Mouse (Mus musculus) T-helper 2 cell (primary cell): ENCODE data around the gene Irf3.

Experiments
- in situ Hi-C: fragments of 300-600 bp; cut with MboI, MseI; formaldehyde crosslinking; loops from one replicate; pipeline ENCODE4 v1.15.1; 2025; ENCODE audit warnings: high pct_unique_total_duplicates

The Irf3 gene

DNA sequence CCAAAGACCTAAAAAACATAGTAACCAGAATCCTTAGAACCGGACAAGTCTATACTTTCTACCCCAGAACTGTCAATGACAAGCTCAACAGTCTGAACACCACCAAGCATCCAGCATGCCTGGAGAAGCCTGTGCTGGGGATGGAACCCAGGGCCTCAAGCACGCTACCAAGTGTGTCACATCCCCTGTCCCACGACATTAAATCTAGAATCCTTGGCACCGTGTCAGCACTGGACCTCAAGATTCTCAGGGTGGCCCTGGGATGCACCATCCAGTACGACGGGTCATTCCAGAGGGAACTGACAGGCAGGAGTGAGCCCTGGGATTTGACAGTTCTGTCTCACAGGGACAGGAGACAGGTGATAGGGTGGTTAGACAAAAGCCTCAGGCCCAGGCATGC lies 32.5 kb downstream of the Irf3 start:
- in situ Hi-C loops: no loop called here

DNA sequence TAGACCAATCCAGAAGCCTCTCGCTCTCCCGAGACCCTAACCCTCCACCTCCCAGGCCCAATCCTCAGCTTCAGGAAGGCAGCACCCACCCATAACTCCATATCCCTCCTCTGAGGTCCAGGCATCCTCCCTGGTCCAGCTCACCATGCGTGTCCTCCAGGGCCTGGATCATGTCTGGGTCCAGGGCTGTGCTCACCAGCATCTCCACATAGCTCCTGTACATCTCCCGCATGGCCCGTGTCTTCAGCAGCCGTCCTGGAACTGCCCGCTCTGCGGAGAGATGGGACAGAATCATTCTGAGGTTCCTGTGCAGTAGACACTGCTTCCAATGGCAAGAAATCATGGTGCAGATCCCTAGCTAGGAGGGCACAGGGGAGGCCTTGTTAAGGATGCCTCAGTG lies 33.4 kb downstream of the Irf3 start:
- in situ Hi-C loops: no loop called here

DNA sequence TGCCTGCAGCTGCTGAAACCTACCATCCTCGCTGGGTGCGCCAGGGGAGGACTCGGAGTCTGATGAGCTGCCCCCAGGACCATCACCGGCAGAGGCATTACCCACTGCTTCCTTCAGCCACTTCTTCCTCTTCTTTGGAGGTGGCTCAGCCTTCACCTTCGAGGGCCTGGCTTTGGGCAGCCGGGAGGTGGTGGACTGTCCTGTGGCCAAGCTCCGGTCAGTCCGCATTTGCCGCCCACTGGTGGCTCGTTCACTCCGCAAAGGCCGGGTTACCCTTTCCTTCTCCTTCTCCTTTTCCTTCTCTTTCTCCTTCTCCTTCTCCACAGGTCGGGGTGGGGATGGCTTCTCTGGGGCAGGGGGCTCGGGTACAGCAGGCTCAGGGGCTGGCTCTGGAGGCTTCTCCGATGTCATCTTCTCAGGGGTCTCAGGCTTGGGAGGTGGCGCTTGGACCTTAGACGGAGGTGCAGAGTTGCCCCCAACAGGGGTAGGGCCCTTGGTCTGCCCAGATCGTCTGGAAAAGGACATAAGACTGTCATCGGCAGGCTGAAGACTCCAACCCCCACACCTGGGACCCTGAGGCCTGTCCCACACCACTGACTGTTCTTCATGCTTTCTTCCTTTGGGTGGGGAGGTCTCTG lies 36.4 kb downstream of the Irf3 start:
- in situ Hi-C loops: no loop called here

DNA sequence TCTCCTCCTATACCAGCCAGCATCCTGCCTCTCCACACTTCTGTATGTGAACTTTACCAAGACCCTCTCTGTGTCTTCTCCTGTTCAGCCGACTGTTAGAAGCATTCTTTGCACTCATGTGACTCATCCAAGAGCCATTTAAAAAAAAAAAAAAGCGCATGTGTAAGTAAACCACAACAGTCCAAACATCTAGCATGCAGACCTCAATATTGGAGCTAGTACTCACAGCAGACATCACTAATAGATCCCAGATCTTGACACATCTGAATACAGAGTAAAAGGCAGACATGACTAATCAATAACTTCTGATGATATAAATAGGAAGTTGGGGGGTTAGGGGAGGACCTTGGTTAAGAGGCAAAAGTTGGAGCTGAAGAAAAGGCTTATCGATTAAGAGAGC lies 38.2 kb downstream of the Irf3 start:
- in situ Hi-C loops: no loop called here

- in situ Hi-C loops: no loop called here
These were observed 39.3 kb downstream of the Irf3 start for GRCm38 (mm10) chr7:45036702-45037101.

DNA sequence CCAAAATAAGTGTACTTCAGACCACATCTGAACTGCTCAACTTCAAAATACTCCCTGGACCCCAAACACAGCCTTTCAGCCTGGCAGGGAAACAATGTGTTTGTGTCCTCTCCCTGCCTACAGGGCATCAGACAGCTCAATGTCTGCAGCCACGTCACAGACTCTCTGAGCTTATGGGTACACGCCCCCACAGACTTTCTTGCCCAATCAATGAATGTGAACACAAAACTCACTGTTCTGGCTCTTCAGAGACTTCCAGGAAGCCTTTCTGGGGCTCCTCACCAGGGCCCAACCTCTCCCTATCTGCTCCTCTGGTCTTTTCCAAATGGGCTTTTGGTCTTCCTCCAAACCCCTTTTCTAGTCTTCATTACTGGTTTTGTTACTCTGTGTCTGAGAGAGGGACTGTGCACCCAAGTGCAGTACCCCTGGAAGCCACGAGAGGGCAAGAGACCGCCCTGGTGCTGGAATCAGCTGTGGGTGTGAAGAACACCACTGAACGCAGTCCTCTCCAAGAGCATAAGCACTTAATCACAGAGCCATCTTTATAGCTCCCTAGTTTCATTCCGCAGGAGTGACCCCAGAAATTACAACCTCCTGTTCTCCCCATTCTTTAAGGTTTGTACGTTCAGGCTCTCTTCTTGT lies 40.4 kb downstream of the Irf3 start:
- in situ Hi-C loops: no loop called here

GRCm38 (mm10) chr7:45038411-45038810 lies 41.0 kb downstream of the Irf3 start:
- in situ Hi-C loops: no loop called here

- in situ Hi-C loops: no loop called here
These were observed 43.4 kb downstream of the Irf3 start for GRCm38 (mm10) chr7:45040851-45041250.

DNA sequence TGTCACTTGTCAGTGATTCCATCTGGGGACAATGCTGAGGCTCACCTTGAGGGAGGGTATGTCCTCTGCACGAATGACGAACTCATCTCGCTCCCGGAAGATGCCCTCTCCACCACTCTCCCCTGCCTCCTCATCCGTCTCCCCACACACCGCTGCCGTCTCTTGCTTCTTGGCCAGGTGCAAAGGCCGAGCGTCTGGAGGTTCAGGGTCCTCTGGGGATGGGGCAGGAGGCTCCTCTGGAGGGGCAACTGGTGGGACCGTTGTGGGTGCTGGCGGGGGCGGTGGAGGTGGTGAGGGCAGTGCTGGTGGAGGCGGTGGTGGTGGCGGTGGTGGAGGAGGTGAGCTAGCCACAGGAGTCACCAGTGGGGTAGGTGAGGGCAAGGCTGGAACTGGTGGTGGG lies 45.9 kb downstream of the Irf3 start:
- in situ Hi-C loops: no loop called here

DNA sequence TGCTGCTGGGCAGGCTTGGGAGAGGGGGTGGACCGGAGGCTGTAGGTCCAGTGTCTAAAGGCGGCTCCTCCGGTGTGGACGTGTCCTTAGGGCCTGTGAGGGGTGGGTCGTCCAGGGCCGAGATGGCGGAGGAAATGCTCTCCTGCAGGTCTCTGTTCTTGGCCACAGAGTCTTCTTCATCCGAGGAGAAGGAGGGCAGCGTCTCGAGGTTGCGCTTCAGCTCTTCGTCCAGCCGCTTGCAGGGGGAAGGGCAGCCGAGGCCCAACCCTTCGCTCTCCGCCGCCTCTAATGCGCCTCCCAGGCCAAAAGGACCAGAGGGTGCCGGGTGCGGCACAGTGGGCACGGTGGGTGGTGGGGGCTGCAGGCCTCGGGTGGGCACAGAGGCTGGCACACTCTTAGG lies 48.3 kb downstream of the Irf3 start:
- in situ Hi-C loops: no loop called here

GRCm38 (mm10) chr7:45046853-45047350 lies 49.5 kb downstream of the Irf3 start:
- in situ Hi-C loops: no loop called here

- in situ Hi-C loops: no loop called here
These were observed 50.0 kb downstream of the Irf3 start for GRCm38 (mm10) chr7:45047491-45047890.

- in situ Hi-C loops: no loop called here
These were observed 50.8 kb downstream of the Irf3 start for GRCm38 (mm10) chr7:45048001-45048890.

DNA sequence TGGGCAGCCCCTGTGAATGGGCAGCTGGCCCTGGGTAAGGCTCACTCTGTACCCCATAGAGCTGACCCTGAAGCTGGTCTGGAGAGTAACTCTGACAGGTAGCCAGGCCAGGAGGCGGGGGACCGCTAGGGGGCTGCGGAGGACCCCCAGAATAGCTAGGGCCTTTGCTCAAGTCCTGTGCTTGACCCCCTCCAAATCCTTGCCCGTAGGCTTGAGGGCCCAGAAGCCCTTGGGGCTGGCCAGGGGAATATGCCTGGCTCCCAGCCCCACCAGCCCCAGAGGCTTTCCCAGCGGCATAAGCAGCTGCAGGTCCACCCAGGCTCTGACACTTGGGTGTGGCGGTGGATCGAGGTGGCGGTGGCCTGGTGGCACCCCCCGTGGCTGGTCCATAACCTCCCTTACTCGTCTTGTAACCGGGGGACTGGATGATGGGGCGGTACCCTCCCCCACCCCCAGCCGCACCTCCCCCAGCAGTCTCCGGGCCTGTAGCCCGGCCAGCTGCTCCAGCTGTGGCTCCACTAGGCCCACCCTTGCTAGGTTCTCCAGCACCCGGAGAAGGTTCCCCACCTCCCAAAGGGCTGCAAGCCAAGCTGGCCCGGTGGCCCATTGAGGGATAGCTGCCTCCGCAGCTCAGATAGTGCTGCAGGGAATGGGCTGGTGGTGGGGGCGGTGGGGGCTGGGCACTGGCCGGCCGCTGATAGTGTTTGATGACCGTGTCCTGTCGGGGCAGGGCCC lies 51.6 kb downstream of the Irf3 start:
- in situ Hi-C loops: no loop called here

DNA sequence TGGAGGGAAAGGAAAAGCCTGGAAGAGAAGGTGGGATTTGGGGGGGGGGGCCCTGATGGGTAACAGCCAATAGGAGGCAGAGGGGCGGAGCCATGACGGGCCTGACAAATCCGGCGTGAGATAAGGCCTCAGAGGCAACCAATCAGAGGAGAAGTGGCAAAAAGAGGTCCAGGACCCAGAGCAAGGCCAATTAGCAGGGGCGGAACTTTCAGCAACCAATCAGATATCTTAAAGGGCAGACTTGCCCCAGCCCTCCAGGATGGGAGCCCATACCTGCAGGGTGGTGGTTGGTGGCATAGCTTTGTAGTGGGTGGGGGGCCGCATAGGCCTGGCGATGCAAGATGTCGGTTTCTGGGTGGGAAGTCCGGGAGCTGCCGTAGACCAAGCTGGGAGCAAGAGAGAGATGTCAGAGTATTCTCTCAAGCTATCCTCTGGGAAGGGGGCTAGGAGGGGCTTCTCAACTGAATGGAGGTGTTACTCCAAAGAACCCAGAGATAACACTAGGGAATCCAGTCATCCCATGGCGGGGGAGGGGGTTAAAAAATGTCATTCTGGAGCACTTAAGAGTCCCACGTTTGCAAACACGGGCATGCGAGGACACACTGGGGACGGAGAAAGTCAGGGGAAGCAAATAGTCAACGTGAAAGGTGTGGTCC lies 53.6 kb downstream of the Irf3 start:
- in situ Hi-C loops: no loop called here

DNA sequence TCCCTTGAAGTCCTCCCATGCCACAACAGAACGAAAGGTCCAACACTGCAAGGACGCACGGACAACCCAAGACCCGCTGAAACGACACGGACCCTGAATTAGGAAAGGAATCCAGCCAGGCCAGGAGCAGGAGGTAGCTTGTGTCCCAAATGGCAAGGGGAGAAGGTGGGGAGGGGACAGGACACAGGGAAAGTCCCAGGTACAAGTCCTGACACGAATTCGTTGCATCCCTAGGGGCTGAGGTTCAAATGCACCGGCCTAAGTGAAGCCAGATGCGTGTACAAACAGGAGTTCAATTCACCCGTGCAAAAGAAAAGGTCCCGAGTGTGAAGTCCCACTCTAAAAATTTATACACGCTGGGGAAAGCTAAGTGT lies 54.1 kb downstream of the Irf3 start:
- in situ Hi-C loops: no loop called here
